Mouse (Mus musculus): ENCODE measurements around the gene Ilf3.

DNA sequence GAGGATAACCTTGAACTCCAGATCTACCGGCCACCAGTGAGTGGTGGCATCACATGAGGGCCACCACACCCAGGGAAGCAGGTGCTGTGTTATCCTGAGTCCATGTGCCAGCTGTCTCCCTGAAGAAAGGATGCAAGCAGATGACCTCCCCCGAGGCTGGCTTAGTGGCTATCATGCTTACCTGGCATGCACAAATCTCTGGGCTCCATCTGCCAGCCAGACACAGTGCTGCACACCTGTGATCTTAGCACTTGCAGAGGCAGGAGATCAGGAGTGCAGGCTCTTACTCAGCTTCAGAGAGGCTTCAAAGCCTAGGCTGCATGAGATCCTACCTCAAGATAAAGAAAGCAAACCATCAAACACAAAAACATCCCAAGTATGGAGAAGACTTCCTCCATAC is 82.0 kb downstream of the Ilf3 start:
- TF ChIP-seq CTCF (conservative IDR thresholded peaks at IDR 0.05; ENCODE audit: low read length) (no peak), POU5F1 (IDR thresholded peaks at IDR 0.05; ENCODE audit: borderline replicate concordance, low read length) (no peak), NANOG (IDR thresholded peaks at IDR 0.05; ENCODE audit: borderline replicate concordance, low read length) (no peak)
